Mouse (Mus musculus) natural killer cell, adult 2 months (primary cell): ENCODE data around the gene Gm12166.

Experiments
- DNase-seq, 2 experiments: peaks; one replicate each; pipeline ENCODE4 v3.0.0; 2022; ENCODE audit warnings: low spot score in 2 of 2

Gm12166 gene

GRCm38 (mm10) chr11:46073850-46074688 is 21.9 kb upstream of the Gm12166 start:
- DNase-seq = no peak

- no peak for DNase-seq
Measured at GRCm38 (mm10) chr11:46073061-46073849, 21.1 kb upstream of the Gm12166 start.

GRCm38 (mm10) chr11:46072466-46073060 is 20.4 kb upstream of the Gm12166 start:
- no peak for DNase-seq

GRCm38 (mm10) chr11:46070789-46071188 is 18.7 kb upstream of the Gm12166 start:
- no peak for DNase-seq

- no peak for DNase-seq
Measured at GRCm38 (mm10) chr11:46070161-46070560, 18.0 kb upstream of the Gm12166 start.

- no peak for DNase-seq
Measured at GRCm38 (mm10) chr11:46069408-46070003, 17.4 kb upstream of the Gm12166 start.

- DNase-seq = no peak
Measured at GRCm38 (mm10) chr11:46068756-46069407, 16.8 kb upstream of the Gm12166 start.

GRCm38 (mm10) chr11:46067371-46068060 is 15.4 kb upstream of the Gm12166 start:
- DNase-seq = no peak

- DNase-seq = no peak
Measured at GRCm38 (mm10) chr11:46065201-46066011, 13.3 kb upstream of the Gm12166 start.

- DNase-seq = no peak
Measured at GRCm38 (mm10) chr11:46064767-46065166, 12.6 kb upstream of the Gm12166 start.

- DNase-seq = no peak
Measured at GRCm38 (mm10) chr11:46062993-46063731, 11.0 kb upstream of the Gm12166 start.

GRCm38 (mm10) chr11:46062569-46062968 is 10.4 kb upstream of the Gm12166 start:
- DNase-seq = no peak

- no peak for DNase-seq
Measured at GRCm38 (mm10) chr11:46061776-46062445, 9.8 kb upstream of the Gm12166 start.

GRCm38 (mm10) chr11:46060651-46061020 is 8.5 kb upstream of the Gm12166 start:
- DNase-seq = no peak

- DNase-seq = no peak
Measured at GRCm38 (mm10) chr11:46059887-46060650, 7.9 kb upstream of the Gm12166 start.

- DNase-seq = no peak
Measured at GRCm38 (mm10) chr11:46058916-46059315, 6.8 kb upstream of the Gm12166 start.

- DNase-seq = no peak
Measured at GRCm38 (mm10) chr11:46058011-46058410, 5.9 kb upstream of the Gm12166 start.

- no peak for DNase-seq
Measured at GRCm38 (mm10) chr11:46056770-46057411, 4.8 kb upstream of the Gm12166 start.
